Mouse (Mus musculus) urinary bladder, postnatal 14 days (tissue): ENCODE data around the gene Cep57.
A peak's percentile ranks its signal among the peaks of the same experiment; 100 is the strongest.

Experiments used
- DNase-seq: peaks from one replicate; pipeline ENCODE4 v3.0.0; 2021; ENCODE audit warnings: low spot score

Gene Cep57

GRCm38 (mm10) chr9:13826832-13827405 is at the start of gene Cep57:
Cep57 (minus strand) TSS chr9:13827107.
- DNase-seq = peak; percentile 95

- no peak for DNase-seq
Observed at GRCm38 (mm10) chr9:13875340-13875739, 48.4 kb upstream of the Cep57 start.

GRCm38 (mm10) chr9:13874359-13874758 is 47.5 kb upstream of the Cep57 start:
- no peak for DNase-seq

GRCm38 (mm10) chr9:13871631-13872030 is 44.7 kb upstream of the Cep57 start:
- no peak for DNase-seq

- no peak for DNase-seq
Observed at GRCm38 (mm10) chr9:13867646-13868045, 40.7 kb upstream of the Cep57 start.

- no peak for DNase-seq
Observed at GRCm38 (mm10) chr9:13856777-13857176, 29.9 kb upstream of the Cep57 start.

GRCm38 (mm10) chr9:13856247-13856646 is 29.3 kb upstream of the Cep57 start:
- DNase-seq = no peak

GRCm38 (mm10) chr9:13853876-13854275 is 27.0 kb upstream of the Cep57 start:
- no peak for DNase-seq

GRCm38 (mm10) chr9:13848481-13849480 is 21.9 kb upstream of the Cep57 start:
- peak; percentile 36 for DNase-seq

- DNase-seq = no peak
Observed at GRCm38 (mm10) chr9:13847591-13847990, 20.7 kb upstream of the Cep57 start.

- no peak for DNase-seq
Observed at GRCm38 (mm10) chr9:13836726-13837125, 9.8 kb upstream of the Cep57 start.

- DNase-seq = no peak
Observed at GRCm38 (mm10) chr9:13835256-13835655, 8.3 kb upstream of the Cep57 start.

GRCm38 (mm10) chr9:13828087-13828441 is 1.2 kb upstream of the Cep57 start:
- DNase-seq = no peak

GRCm38 (mm10) chr9:13827406-13828086 is 639 bp upstream of the Cep57 start, which contains the start of gene Fam76b:
Fam76b (plus strand) TSS chr9:13827716.
- peak; percentile 99 for DNase-seq

- DNase-seq = peak; percentile 71
Observed at GRCm38 (mm10) chr9:13826391-13826805, 509 bp downstream of the Cep57 start.

GRCm38 (mm10) chr9:13825896-13826295 is 1.0 kb downstream of the Cep57 start:
- no peak for DNase-seq

- no peak for DNase-seq
Observed at GRCm38 (mm10) chr9:13820774-13821173, 6.1 kb downstream of the Cep57 start.

GRCm38 (mm10) chr9:13818369-13818768 is 8.5 kb downstream of the Cep57 start:
- no peak for DNase-seq

GRCm38 (mm10) chr9:13809937-13810336 is 17.0 kb downstream of the Cep57 start:
- no peak for DNase-seq

GRCm38 (mm10) chr9:13807657-13808056 is 19.2 kb downstream of the Cep57 start:
- DNase-seq = no peak

- no peak for DNase-seq
Observed at GRCm38 (mm10) chr9:13806854-13807253, 20.1 kb downstream of the Cep57 start.

- DNase-seq = no peak
Observed at GRCm38 (mm10) chr9:13804480-13804879, 22.4 kb downstream of the Cep57 start.

- no peak for DNase-seq
Observed at GRCm38 (mm10) chr9:13794756-13795155, 32.2 kb downstream of the Cep57 start.
